Mouse (Mus musculus): ENCODE results near the gene Acr. TPM values are rescaled to one million over a fixed set of nuclear protein-coding genes. Genes with fewer than 3 reads are reported as not detected.

The Acr gene
- 522 and 549 TPM in 2 replicates for polyA plus RNA-seq (2012; rRNA removed)

GRCm38 (mm10) chr15:89568114-89568513 is at the start of gene Acr:
Gene Acr, plus strand, starts transcription at chr15:89568326.
- Histone ChIP-seq H3K27ac (ENCODE audit: control insufficient read depth, insufficient read depth, low read depth, low read length) (peak within 1 kb of the TSS; percentile 92), H3K27me3 (ENCODE audit: control insufficient read depth, insufficient read depth, low read length) (no peaks in the 10 kb centered on the region), H3K4me3 (ENCODE audit: control insufficient read depth, low read depth, low read length) (peak within 1 kb of the TSS; percentile 95), H3K4me1 (ENCODE audit: control insufficient read depth, insufficient read depth, low read length) (no peaks in the 10 kb centered on the region; the same call in none of the 2 replicates), H3K36me3 (ENCODE audit: control insufficient read depth, insufficient read depth, low read length) (peaks cover 1% of the 10 kb centered on the region)
- TF ChIP-seq CTCF (IDR thresholded peaks at IDR 0.05; ENCODE audit: control insufficient read depth, insufficient read depth, insufficient replicate concordance, low read depth, low read length), result peak; percentile 23; the same call in 1 of the 2 replicates
- TF ChIP-seq POLR2A (IDR thresholded peaks at IDR 0.05; ENCODE audit: control insufficient read depth, low read depth, low read length), result peak; percentile 100

GRCm38 (mm10) chr15:89521951-89522350 is 46.2 kb upstream of the Acr start:
- Histone ChIP-seq H3K4me3 (ENCODE audit: control insufficient read depth, low read depth, low read length) (no peak overlapping the region), H3K4me1 (ENCODE audit: control insufficient read depth, insufficient read depth, low read length) (peaks cover 3% of the 10 kb centered on the region), H3K36me3 (ENCODE audit: control insufficient read depth, insufficient read depth, low read length) (no peaks in the 10 kb centered on the region), H3K27me3 (ENCODE audit: control insufficient read depth, insufficient read depth, low read length) (no peaks in the 10 kb centered on the region; the same call in 1 of the 2 replicates), H3K27ac (ENCODE audit: control insufficient read depth, insufficient read depth, low read depth, low read length) (no peak overlapping the region)
- no peak for TF ChIP-seq CTCF (IDR thresholded peaks at IDR 0.05; ENCODE audit: control insufficient read depth, insufficient read depth, insufficient replicate concordance, low read depth, low read length)

- no peaks in the 10 kb centered on the region for H3K36me3 ChIP-seq (ENCODE audit: control insufficient read depth, insufficient read depth, low read length)
- no peak overlapping the region for H3K4me3 ChIP-seq (ENCODE audit: control insufficient read depth, low read depth, low read length)
- H3K27me3 ChIP-seq (ENCODE audit: control insufficient read depth, insufficient read depth, low read length), result no peaks in the 10 kb centered on the region; the same call in 1 of the 2 replicates
- H3K27ac ChIP-seq (ENCODE audit: control insufficient read depth, insufficient read depth, low read depth, low read length), result no peak overlapping the region
- peaks cover 3% of the 10 kb centered on the region for H3K4me1 ChIP-seq (ENCODE audit: control insufficient read depth, insufficient read depth, low read length)
- TF ChIP-seq POLR2A (IDR thresholded peaks at IDR 0.05; ENCODE audit: control insufficient read depth, low read depth, low read length) (no peak), CTCF (IDR thresholded peaks at IDR 0.05; ENCODE audit: control insufficient read depth, insufficient read depth, insufficient replicate concordance, low read depth, low read length) (no peak)
Measured at GRCm38 (mm10) chr15:89522566-89523282, 45.4 kb upstream of the Acr start.

- Histone ChIP-seq H3K4me3 (ENCODE audit: control insufficient read depth, low read depth, low read length) (no peak overlapping the region), H3K27ac (ENCODE audit: control insufficient read depth, insufficient read depth, low read depth, low read length) (no peak overlapping the region), H3K4me1 (ENCODE audit: control insufficient read depth, insufficient read depth, low read length) (peaks cover 3% of the 10 kb centered on the region), H3K27me3 (ENCODE audit: control insufficient read depth, insufficient read depth, low read length) (no peaks in the 10 kb centered on the region; the same call in 1 of the 2 replicates), H3K36me3 (ENCODE audit: control insufficient read depth, insufficient read depth, low read length) (no peaks in the 10 kb centered on the region)
- TF ChIP-seq POLR2A (IDR thresholded peaks at IDR 0.05; ENCODE audit: control insufficient read depth, low read depth, low read length), result no peak
- TF ChIP-seq CTCF (IDR thresholded peaks at IDR 0.05; ENCODE audit: control insufficient read depth, insufficient read depth, insufficient replicate concordance, low read depth, low read length), result no peak
Measured at GRCm38 (mm10) chr15:89523283-89523832, 44.8 kb upstream of the Acr start.

- Histone ChIP-seq H3K27ac (ENCODE audit: control insufficient read depth, insufficient read depth, low read depth, low read length) (no peak overlapping the region), H3K4me1 (ENCODE audit: control insufficient read depth, insufficient read depth, low read length) (peaks cover 3% of the 10 kb centered on the region), H3K36me3 (ENCODE audit: control insufficient read depth, insufficient read depth, low read length) (no peaks in the 10 kb centered on the region), H3K4me3 (ENCODE audit: control insufficient read depth, low read depth, low read length) (no peak overlapping the region; the same call in 1 of the 2 replicates), H3K27me3 (ENCODE audit: control insufficient read depth, insufficient read depth, low read length) (no peaks in the 10 kb centered on the region; the same call in 1 of the 2 replicates)
- TF ChIP-seq CTCF (IDR thresholded peaks at IDR 0.05; ENCODE audit: control insufficient read depth, insufficient read depth, insufficient replicate concordance, low read depth, low read length) (no peak), POLR2A (IDR thresholded peaks at IDR 0.05; ENCODE audit: control insufficient read depth, low read depth, low read length) (no peak)
Measured at GRCm38 (mm10) chr15:89524001-89524571, 44.0 kb upstream of the Acr start.

- Histone ChIP-seq H3K4me3 (ENCODE audit: control insufficient read depth, low read depth, low read length) (no peak overlapping the region), H3K27me3 (ENCODE audit: control insufficient read depth, insufficient read depth, low read length) (no peaks in the 10 kb centered on the region; the same call in 1 of the 2 replicates)
- no peak for TF ChIP-seq CTCF (IDR thresholded peaks at IDR 0.05; ENCODE audit: control insufficient read depth, insufficient read depth, insufficient replicate concordance, low read depth, low read length)
- no peak for TF ChIP-seq POLR2A (IDR thresholded peaks at IDR 0.05; ENCODE audit: control insufficient read depth, low read depth, low read length)
Measured at GRCm38 (mm10) chr15:89524611-89525415, 43.3 kb upstream of the Acr start.

More at GRCm38 (mm10) chr15:89524611-89525415, 43.3 kb upstream of the Acr start:
- Histone ChIP-seq H3K27ac (ENCODE audit: control insufficient read depth, insufficient read depth, low read depth, low read length) (no peak overlapping the region), H3K36me3 (ENCODE audit: control insufficient read depth, insufficient read depth, low read length) (no peaks in the 10 kb centered on the region), H3K4me1 (ENCODE audit: control insufficient read depth, insufficient read depth, low read length) (peaks cover 3% of the 10 kb centered on the region)

All from testis, adult 2 months (tissue).